33 mouse cellular contexts compared by ENCODE assay signal in genomic region chr10:76481480-76481879, GRCm38 (mm10). TPM values are rescaled to one million over a fixed set of nuclear protein-coding genes. Genes with fewer than 3 reads are reported as not detected.
DNase-seq lines count a peak whose midpoint lies in the region; ATAC-seq and TF ChIP-seq lines count a peak whose summit lies in the region.
"Had no signal": no experiment of that assay in that cellular context is flagged by ENCODE, and none has a peak within 500 bp of the region (broad histone marks: within the 10 kb centered on the region; RNA-seq: fewer than 3 reads in every experiment).

No protein-coding gene starts in this region.

- H3K4me1 ChIP-seq in heart, embryonic 15.5 days (replicated peaks), result 0 out of 2 replicates have a peak, but pooled peaks cover 4% of the 10 kb centered on the region
- no peaks in the 10 kb centered on the region for H3K4me1 ChIP-seq in lung, postnatal 0 days (ENCODE audit: insufficient read depth, low read depth, low read length)
- H3K4me1 ChIP-seq in ES-E14 (ENCODE audit: control insufficient read depth in 2 of 2, insufficient read depth in 2 of 2, low read length in 2 of 2, poor library complexity in 1 of 2), result no peaks in the 10 kb centered on the region; a peak in 1 of 4 replicates
- H3K4me1 ChIP-seq in neural tube, embryonic 15.5 days, result no peaks in the 10 kb centered on the region
- H3K4me1 ChIP-seq: embryonic facial prominence, embryonic 12.5 days; embryonic facial prominence, embryonic 15.5 days; forebrain, embryonic 12.5 days; forebrain, embryonic 15.5 days had no signal

- TF ChIP-seq EP300 in lung, postnatal 0 days (IDR thresholded peaks at IDR 0.05), result no peak

- no peak for TF ChIP-seq CTCF in lung, postnatal 0 days (IDR thresholded peaks at IDR 0.05)

- 50% methylated on average over 6 of the region's 6 CpGs for WGBS in heart, embryonic 15.5 days
- 78% methylated on average over 6 of the region's 6 CpGs for WGBS in lung, postnatal 0 days
- 95% methylated on average over 6 of the region's 6 CpGs for WGBS in neural tube, embryonic 15.5 days

- no peak overlapping the region for H3K4me3 ChIP-seq in heart, embryonic 15.5 days
- no peak overlapping the region for H3K4me3 ChIP-seq in lung, postnatal 0 days (ENCODE audit: low read depth, low read length)
- H3K4me3 ChIP-seq in ES-E14 (ENCODE audit: insufficient read depth in 1 of 2, low read depth in 1 of 2, low read length in 2 of 2, poor library complexity in 1 of 2, severe bottlenecking in 1 of 2), result peak overlapping the region; percentile 56 to 58
- H3K4me3 ChIP-seq in neural tube, embryonic 15.5 days (replicated peaks), result no peak overlapping the region
- H3K4me3 ChIP-seq: embryonic facial prominence, embryonic 12.5 days; embryonic facial prominence, embryonic 15.5 days; forebrain, embryonic 12.5 days; forebrain, embryonic 15.5 days; heart, adult 2 months had no signal

- no peaks in the 10 kb centered on the region for H3K27me3 ChIP-seq in heart, embryonic 15.5 days
- no peaks in the 10 kb centered on the region for H3K27me3 ChIP-seq in lung, postnatal 0 days (replicated peaks; ENCODE audit: insufficient read depth, low read length)
- no peaks in the 10 kb centered on the region for H3K27me3 ChIP-seq in neural tube, embryonic 15.5 days (replicated peaks)
- H3K27me3 ChIP-seq: embryonic facial prominence, embryonic 12.5 days; embryonic facial prominence, embryonic 15.5 days; forebrain, embryonic 12.5 days; forebrain, embryonic 15.5 days had no signal

- H3K4me2 ChIP-seq in heart, embryonic 15.5 days, result no peak overlapping the region
- H3K4me2 ChIP-seq in lung, postnatal 0 days (replicated peaks; ENCODE audit: low read depth, low read length), result no peak overlapping the region
- no peak overlapping the region for H3K4me2 ChIP-seq in neural tube, embryonic 15.5 days
- H3K4me2 ChIP-seq: embryonic facial prominence, embryonic 12.5 days; embryonic facial prominence, embryonic 15.5 days; forebrain, embryonic 12.5 days; forebrain, embryonic 15.5 days; hindbrain, embryonic 14.5 days had no signal

- H3K36me3 ChIP-seq in heart, embryonic 15.5 days, result peaks cover 93% of the 10 kb centered on the region
- peaks cover 68% of the 10 kb centered on the region for H3K36me3 ChIP-seq in lung, postnatal 0 days (ENCODE audit: insufficient read depth, low read length)
- H3K36me3 ChIP-seq in ES-E14 (ENCODE audit: control insufficient read depth, insufficient read depth, low read length, poor library complexity, severe bottlenecking), result peaks cover 59% of the 10 kb centered on the region
- peaks cover 95% of the 10 kb centered on the region for H3K36me3 ChIP-seq in neural tube, embryonic 15.5 days

- H3K27ac ChIP-seq in heart, embryonic 15.5 days, result peak overlapping the region; percentile 46
- H3K27ac ChIP-seq in lung, postnatal 0 days (ENCODE audit: low read length), result no peak overlapping the region
- H3K27ac ChIP-seq in ES-E14 (ENCODE audit: insufficient read depth, low read depth, low read length, poor library complexity, severe bottlenecking), result peak overlapping the region; percentile 64
- no peak overlapping the region for H3K27ac ChIP-seq in neural tube, embryonic 15.5 days (replicated peaks)
- H3K27ac ChIP-seq: embryonic facial prominence, embryonic 12.5 days; embryonic facial prominence, embryonic 15.5 days; forebrain, embryonic 12.5 days; forebrain, embryonic 15.5 days; heart, adult 2 months; hindbrain, embryonic 14.5 days; hindbrain, postnatal 0 days had no signal

- 0 out of 2 replicates have a peak, but pooled peaks have one; percentile 60 for ATAC-seq in heart, embryonic 15.5 days (replicated peaks; ENCODE audit: insufficient number of reproducible peaks, insufficient read depth, low FRiP score, low read depth)
- ATAC-seq in lung, postnatal 0 days, result peak; percentile 50
- no peak for ATAC-seq in neural tube, embryonic 15.5 days (ENCODE audit: low FRiP score)
- ATAC-seq: CD4-positive, CD25-positive, alpha-beta regulatory T cell, adult 4 months; forebrain, embryonic 15.5 days; hindbrain, postnatal 0 days; intestine, postnatal 0 days had no signal

- in situ Hi-C loops in ES-E14 (cut with MboI; ENCODE audit: low sequenced_read_pairs in 2 of 2, unreplicated experiment in 2 of 2), result no loop called here

- no peak for DNase-seq in heart, adult 11 months
- DNase-seq in lung, postnatal 0 days (ENCODE audit: low spot score), result no peak
- DNase-seq in lung, postnatal 25 days (ENCODE audit: low spot score), result no peak
- DNase-seq in ES-E14 (ENCODE audit: low read depth, low spot score), result no peak
- DNase-seq: adrenal gland, adult 2 months; adrenal gland, postnatal 14 days; cerebellum, adult 11 months; cerebellum, adult 2 months; cerebellum, adult 9-11 months; cerebellum, postnatal 25 days; gastrocnemius, postnatal 25 days; heart, adult 2 months; heart, postnatal 10 days; heart, postnatal 4 days; kidney, adult 2 months had no signal

- H3K9me3 ChIP-seq in heart, embryonic 15.5 days (replicated peaks), result no peaks in the 10 kb centered on the region
- no peaks in the 10 kb centered on the region for H3K9me3 ChIP-seq in lung, postnatal 0 days (ENCODE audit: low read length)
- H3K9me3 ChIP-seq in ES-E14 (ENCODE audit: control insufficient read depth, insufficient read depth, low read depth, low read length), result no peaks in the 10 kb centered on the region
- H3K9me3 ChIP-seq in neural tube, embryonic 15.5 days (replicated peaks), result no peaks in the 10 kb centered on the region
- H3K9me3 ChIP-seq: embryonic facial prominence, embryonic 12.5 days; embryonic facial prominence, embryonic 15.5 days; forebrain, embryonic 12.5 days; forebrain, embryonic 15.5 days had no signal

- H3K9ac ChIP-seq in heart, embryonic 15.5 days, result no peak overlapping the region
- no peak overlapping the region for H3K9ac ChIP-seq in lung, postnatal 0 days (replicated peaks; ENCODE audit: low read depth)
- H3K9ac ChIP-seq in ES-E14 (ENCODE audit: insufficient read depth, low read depth, low read length, poor library complexity, severe bottlenecking), result peak overlapping the region; percentile 69; the same call in 1 of the 2 replicates
- no peak overlapping the region for H3K9ac ChIP-seq in neural tube, embryonic 15.5 days (replicated peaks)
- H3K9ac ChIP-seq: embryonic facial prominence, embryonic 12.5 days; embryonic facial prominence, embryonic 15.5 days; forebrain, embryonic 12.5 days; forebrain, embryonic 15.5 days; hindbrain, embryonic 14.5 days had no signal

TF ChIP-seq in ES-E14, 5 proteins besides CTCF, POLR2A, EP300 and RAD21:
- TF ChIP-seq CHD2 (IDR thresholded peaks at IDR 0.05; ENCODE audit: low read depth, low read length), result no peak
- TF ChIP-seq MAFK (IDR thresholded peaks at IDR 0.05; ENCODE audit: insufficient read depth, low read depth, low read length), result no peak
- TF ChIP-seq ZNF384 (IDR thresholded peaks at IDR 0.05; ENCODE audit: low read depth, low read length), result no peak
- TF ChIP-seq HCFC1 (IDR thresholded peaks at IDR 0.05; ENCODE audit: borderline replicate concordance, insufficient read depth, low read length), result no peak
- TF ChIP-seq ZC3H11A (IDR thresholded peaks at IDR 0.05; ENCODE audit: borderline replicate concordance, low read depth, low read length), result no peak

RNA-seq across cellular contexts. Expression of gene Ybey, which starts 12.6 kb away (rescaled TPM):
- polyA plus RNA-seq in heart, embryonic 15.5 days (2015; fragmentation: Nextera tagmentation; extraction: Ambion mirVana), result 4.5 and 5.1 TPM in 2 replicates
- 5.4 and 5.9 TPM in 2 replicates for polyA plus RNA-seq in lung, postnatal 0 days (2015; fragmentation: Nextera tagmentation; extraction: Ambion mirVana)
- 3.6 and 4.6 TPM in 2 replicates for total RNA-seq in ES-E14 (2012; rRNA removed)
- polyA plus RNA-seq in neural tube, embryonic 15.5 days (2015; fragmentation: Nextera tagmentation; extraction: Ambion mirVana), result 6.1 and 6.8 TPM in 2 replicates

RNA-seq across cellular contexts. Expression of gene Mcm3ap, which starts 12.8 kb away (rescaled TPM):
- 30.3 and 37.6 TPM in 2 replicates for polyA plus RNA-seq in heart, embryonic 15.5 days (2015; fragmentation: Nextera tagmentation; extraction: Ambion mirVana)
- 41.9 and 46.0 TPM in 2 replicates for polyA plus RNA-seq in lung, postnatal 0 days (2015; fragmentation: Nextera tagmentation; extraction: Ambion mirVana)
- 94.6 and 110 TPM in 2 replicates for total RNA-seq in ES-E14 (2012; rRNA removed)
- 48.2 and 60.4 TPM in 2 replicates for polyA plus RNA-seq in neural tube, embryonic 15.5 days (2015; fragmentation: Nextera tagmentation; extraction: Ambion mirVana)

RNA-seq across cellular contexts. Expression of gene 2610028H24Rik, which starts 32.6 kb away (rescaled TPM):
- 0.09 TPM in 1 of 2 replicates, not detected in the other for polyA plus RNA-seq in heart, embryonic 15.5 days (2015; fragmentation: Nextera tagmentation; extraction: Ambion mirVana)
- polyA plus RNA-seq in lung, postnatal 0 days (2015; fragmentation: Nextera tagmentation; extraction: Ambion mirVana), result 30.3 and 32.3 TPM in 2 replicates
- 0.32 and 0.36 TPM in 2 replicates for total RNA-seq in ES-E14 (2012; rRNA removed)
- polyA plus RNA-seq in neural tube, embryonic 15.5 days (2015; fragmentation: Nextera tagmentation; extraction: Ambion mirVana), result not detected in 2 replicates
- total RNA-seq: adrenal gland, adult 2 months; adrenal gland, postnatal 14 days; adrenal gland, postnatal 4 days; common myeloid progenitor, adult 5-6 weeks; gastrocnemius, adult 8-10 months; heart, postnatal 4 days; hindbrain, postnatal 0 days had no signal
- polyA plus RNA-seq: adrenal gland, adult 2 months; C2C12; cerebellum, adult 2 months; embryonic facial prominence, embryonic 12.5 days; forebrain, embryonic 12.5 days; forebrain, embryonic 15.5 days; hindbrain, embryonic 11.5 days; hindbrain, embryonic 14.5 days; hindbrain, postnatal 0 days; intestine, embryonic 14.5 days; intestine, postnatal 0 days had no signal

RNA-seq across cellular contexts. Expression of gene Pcnt, which starts 38.9 kb away (rescaled TPM):
- polyA plus RNA-seq in heart, embryonic 15.5 days (2015; fragmentation: Nextera tagmentation; extraction: Ambion mirVana), result 9.9 and 11.9 TPM in 2 replicates
- 16.7 and 18.5 TPM in 2 replicates for polyA plus RNA-seq in lung, postnatal 0 days (2015; fragmentation: Nextera tagmentation; extraction: Ambion mirVana)
- total RNA-seq in ES-E14 (2012; rRNA removed), result 107 and 142 TPM in 2 replicates
- 5.9 and 7.2 TPM in 2 replicates for polyA plus RNA-seq in neural tube, embryonic 15.5 days (2015; fragmentation: Nextera tagmentation; extraction: Ambion mirVana)

RNA-seq across cellular contexts. Expression of gene AC141477.1, which starts 41.2 kb away (rescaled TPM):
- polyA plus RNA-seq in heart, embryonic 15.5 days (2015; fragmentation: Nextera tagmentation; extraction: Ambion mirVana), result not detected in 2 replicates
- polyA plus RNA-seq in lung, postnatal 0 days (2015; fragmentation: Nextera tagmentation; extraction: Ambion mirVana), result 1.4 TPM in 1 of 2 replicates, not detected in the other
- total RNA-seq in ES-E14 (2012; rRNA removed), result not detected in 2 replicates
- polyA plus RNA-seq in neural tube, embryonic 15.5 days (2015; fragmentation: Nextera tagmentation; extraction: Ambion mirVana), result not detected in 2 replicates
- total RNA-seq: adrenal gland, adult 2 months; adrenal gland, postnatal 14 days; adrenal gland, postnatal 4 days; gastrocnemius, adult 8-10 months; gastrocnemius, postnatal 25 days; heart, adult 2 months; heart, postnatal 10 days; heart, postnatal 4 days; hindbrain, postnatal 0 days; MEL had no signal
- polyA plus RNA-seq: adrenal gland, adult 2 months; C2C12; cerebellum, adult 2 months; embryonic facial prominence, embryonic 12.5 days; embryonic facial prominence, embryonic 15.5 days; gonadal fat pad, adult 2 months; heart, adult 2 months; hindbrain, embryonic 11.5 days; hindbrain, embryonic 14.5 days; hindbrain, postnatal 0 days; intestine, embryonic 14.5 days; intestine, postnatal 0 days; kidney, adult 2 months had no signal

Comparison
In these comparisons a context has a peak if more than half of its experiments do, and no peak if none do; other contexts are left out.
1. H3K27ac ChIP-seq: peak in heart, embryonic 15.5 days (single experiment) and ES-E14 (single experiment); none in lung, postnatal 0 days (single experiment) and neural tube, embryonic 15.5 days (single experiment).
2. H3K4me3 ChIP-seq: peak in ES-E14 (2 of 2); none in heart, embryonic 15.5 days (single experiment), lung, postnatal 0 days (single experiment) and neural tube, embryonic 15.5 days (single experiment).
3. RNA of gene 2610028H24Rik, which starts 32.6 kb away (polyA plus RNA-seq): 30.3 to 32.3 TPM in lung, postnatal 0 days; 0.09 TPM in heart, embryonic 15.5 days and not detected in neural tube, embryonic 15.5 days; every median in the first group is over 10 times any median in the second.